Mouse (Mus musculus) MN1 (cell line): ENCODE data around the gene Gpr137.

ENCODE experiments used
- DNase-seq: peaks from one replicate; pipeline ENCODE4 v3.0.0-alpha.2; 2016; ENCODE audit warnings: low spot score

Gene Gpr137

DNA sequence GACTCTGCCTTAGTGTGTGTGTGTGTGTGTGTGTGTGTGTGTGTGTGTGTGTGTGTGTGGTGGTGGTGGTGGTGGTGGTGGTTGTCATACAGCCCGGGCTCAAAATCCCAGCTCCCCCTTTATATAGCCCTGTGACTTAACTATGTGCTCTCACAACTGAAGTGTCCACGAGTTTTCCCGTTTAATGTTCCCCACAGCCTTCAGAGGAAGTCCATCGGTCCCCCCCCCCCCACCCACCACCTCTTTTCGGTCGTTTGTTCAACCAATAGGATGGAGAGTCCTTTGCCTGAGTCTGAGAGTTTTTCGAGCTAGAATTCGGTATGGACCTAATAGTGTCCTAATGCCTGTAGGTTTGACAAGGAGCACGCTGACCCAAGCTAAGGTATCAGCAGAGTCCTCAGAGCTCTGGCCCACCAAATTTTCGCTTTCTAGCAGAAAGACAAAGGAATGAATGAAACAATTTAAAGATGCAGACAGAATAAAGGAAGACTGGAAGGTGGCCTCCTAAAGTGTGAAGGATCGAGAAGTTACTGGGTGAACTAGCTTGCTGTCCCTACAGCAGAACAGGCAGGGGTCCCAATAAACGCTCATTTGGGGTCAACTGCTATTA, 31.4 kb upstream of the Gpr137 start:
- DNase-seq, result no peak

GRCm38 (mm10) chr19:6972247-6972917, 30.1 kb upstream of the Gpr137 start:
- DNase-seq, result no peak

DNA sequence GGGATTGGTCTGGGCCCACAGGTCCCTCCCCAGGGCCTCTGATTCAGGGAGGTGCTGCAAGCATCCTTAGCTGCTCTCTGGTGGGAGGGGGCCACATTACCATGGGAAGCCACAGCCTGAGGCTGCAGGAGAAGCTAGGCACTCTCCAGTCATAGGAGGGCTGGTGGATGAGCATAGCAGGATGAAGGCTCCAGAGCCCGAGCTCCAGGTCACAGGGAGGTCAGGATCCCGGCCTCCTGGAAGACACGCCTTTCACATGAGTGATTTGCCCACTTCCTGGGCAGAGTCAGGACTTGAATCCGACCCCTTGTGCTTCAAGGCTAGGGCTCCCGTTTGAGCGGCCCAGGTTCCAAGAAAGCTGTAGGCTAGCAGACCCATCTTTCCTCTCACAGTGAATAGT, 29.4 kb upstream of the Gpr137 start:
- DNase-seq, result no peak

DNA sequence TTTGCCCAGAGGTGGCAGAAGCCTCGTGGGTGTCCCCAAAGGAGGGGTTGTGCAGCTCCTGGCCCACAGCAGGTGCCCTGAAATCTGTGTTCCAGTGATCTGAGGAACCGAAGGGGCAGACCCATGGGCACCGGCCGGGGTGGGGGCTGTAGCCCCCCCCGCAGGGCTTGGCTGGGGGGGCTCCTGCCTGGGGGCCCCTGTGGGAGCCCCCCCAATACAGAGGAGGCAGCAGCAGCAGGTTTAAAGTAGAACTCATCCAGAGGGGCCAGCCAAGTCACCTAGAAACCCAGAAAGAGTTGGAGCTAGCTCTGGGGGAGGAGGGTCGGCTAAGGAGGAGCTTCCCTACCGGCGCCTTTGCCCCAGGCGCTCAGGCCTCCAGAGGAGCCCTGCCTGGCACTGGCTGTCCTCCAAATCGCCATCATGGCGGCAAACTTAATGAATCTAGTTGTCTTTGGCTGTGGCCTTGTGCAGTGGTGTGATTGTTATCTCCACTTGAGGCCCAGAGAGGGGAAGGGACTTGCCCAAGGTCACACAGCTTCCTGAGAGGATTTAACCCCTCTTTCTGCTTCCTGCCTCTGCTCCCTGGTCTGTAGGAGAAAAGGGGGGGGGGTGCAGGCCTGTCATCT, 28.3 kb upstream of the Gpr137 start:
- DNase-seq, result peak; percentile 64

DNA sequence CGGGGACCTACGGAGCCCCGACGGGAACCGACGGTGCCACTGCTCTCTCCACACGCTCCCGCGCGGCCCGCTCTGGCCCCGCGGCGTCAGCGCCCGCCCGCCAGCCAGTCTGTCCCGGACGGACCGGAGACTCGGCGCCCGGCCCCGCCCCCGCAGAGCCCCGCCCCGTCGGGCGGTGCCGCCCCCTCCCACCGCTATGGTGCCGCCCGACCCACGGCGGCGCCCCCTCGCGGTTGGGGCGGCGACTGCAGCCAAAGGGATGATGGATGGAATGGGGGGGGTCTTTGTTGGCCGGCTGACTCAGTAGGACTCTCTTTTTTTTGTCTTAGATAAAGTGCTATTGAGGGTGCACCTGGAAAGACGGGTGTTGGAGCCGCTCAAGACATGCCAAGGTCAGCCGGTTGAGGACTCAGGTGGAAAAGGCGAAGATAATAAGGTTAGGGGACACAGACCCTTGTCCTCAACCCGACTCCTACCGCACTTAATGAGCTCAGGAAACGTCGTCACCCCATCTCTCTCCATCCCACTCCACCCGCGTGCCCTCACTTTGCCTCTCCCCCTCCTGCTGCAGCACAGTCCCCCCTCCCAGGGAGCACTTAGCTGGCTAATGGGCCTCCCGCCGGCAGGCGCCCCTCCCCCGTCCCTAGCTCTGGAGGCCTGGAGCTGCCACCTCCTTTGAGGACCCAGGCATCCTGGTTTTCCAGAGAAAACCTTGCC, 27.5 kb upstream of the Gpr137 start:
- peak; percentile 76 for DNase-seq

DNA sequence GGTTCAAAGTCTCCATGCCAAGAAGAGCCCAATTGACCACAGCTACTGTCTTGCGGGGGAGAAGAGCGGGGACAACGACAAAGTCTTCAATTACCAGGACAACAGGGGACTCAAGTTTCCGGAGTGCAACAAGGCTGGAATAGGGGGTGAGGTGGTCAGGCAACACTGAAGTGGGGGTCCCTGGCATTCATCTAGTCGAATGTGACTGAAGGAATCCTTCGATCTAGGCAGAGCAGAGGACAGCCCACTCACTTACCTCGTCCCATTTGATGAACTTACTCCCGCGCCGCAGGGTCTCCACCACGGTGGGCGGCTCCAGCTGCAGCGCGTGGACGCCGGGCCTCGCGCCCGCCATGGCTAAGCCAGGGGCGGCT, 27.0 kb upstream of the Gpr137 start:
- no peak for DNase-seq

- DNase-seq, result no peak
Observed at GRCm38 (mm10) chr19:6968491-6969271, 26.4 kb upstream of the Gpr137 start.

DNA sequence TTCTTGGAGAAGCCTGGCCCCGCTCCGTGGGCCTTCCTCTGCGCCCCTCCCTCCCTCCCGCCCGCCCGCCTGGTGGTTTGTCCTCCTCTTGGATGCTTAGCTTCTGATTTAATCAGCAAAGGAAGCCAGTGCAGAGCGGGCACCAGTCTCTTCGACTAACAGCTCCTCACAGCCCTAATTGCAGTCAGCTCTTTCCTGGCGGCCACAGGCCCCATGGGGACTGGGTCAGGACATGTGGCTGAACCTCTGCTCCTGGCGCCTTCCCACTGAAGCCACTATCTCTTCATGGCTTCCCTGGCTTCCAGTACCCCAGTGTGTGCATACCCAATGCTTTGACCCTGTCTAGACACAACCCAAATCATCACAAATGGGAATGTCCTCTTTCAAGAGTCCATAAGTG, 14.2 kb upstream of the Gpr137 start:
- DNase-seq, result peak; percentile 75

GRCm38 (mm10) chr19:6955424-6955823, 13.1 kb upstream of the Gpr137 start:
- DNase-seq, result no peak

- peak; percentile 47 for DNase-seq
Observed at GRCm38 (mm10) chr19:6954046-6954445, 11.8 kb upstream of the Gpr137 start.

DNA sequence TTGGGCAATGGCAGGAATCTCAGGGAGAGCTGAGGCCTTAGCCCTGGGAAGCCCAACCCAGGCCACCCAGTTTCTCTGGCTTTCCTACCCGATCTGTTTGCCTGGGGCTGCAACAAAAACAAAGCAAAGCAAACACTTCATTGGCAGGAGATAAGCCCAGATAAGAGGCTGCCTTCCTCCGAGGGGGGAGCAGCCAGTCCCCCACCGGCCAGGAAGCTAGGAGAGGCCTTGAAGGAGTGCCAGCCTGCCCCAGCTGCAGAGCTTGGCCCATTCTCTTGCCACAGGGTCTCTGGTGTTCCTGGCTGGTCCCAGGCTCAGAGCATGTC, 10.4 kb upstream of the Gpr137 start:
- no peak for DNase-seq

- DNase-seq, result peak; percentile 74
Observed at GRCm38 (mm10) chr19:6951994-6952711, 9.9 kb upstream of the Gpr137 start.

- DNase-seq, result peak; percentile 92
Observed at GRCm38 (mm10) chr19:6951381-6951968, 9.2 kb upstream of the Gpr137 start.

GRCm38 (mm10) chr19:6950613-6951153, 8.4 kb upstream of the Gpr137 start:
- DNase-seq, result peak; percentile 25

GRCm38 (mm10) chr19:6949951-6950350, 7.7 kb upstream of the Gpr137 start:
- DNase-seq, result no peak

DNA sequence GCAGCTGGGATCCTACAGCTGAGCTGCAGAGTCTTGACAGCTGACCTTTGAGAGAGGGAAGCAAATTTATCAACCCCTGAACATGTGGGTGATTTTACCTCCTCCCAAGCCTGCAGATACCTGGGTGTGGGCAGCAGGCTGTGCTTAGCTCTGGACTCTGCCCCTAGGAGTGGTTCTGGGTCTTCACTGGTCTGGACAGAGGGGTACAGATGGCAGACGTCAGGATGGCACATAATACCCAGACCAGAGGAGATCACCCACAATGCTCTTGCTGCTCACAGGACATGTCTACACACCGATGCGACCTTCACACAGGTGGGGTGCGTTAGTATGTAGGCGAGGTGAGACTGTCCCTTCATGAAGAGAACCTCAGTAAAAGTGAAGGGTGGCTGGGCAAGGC, 7.3 kb upstream of the Gpr137 start:
- DNase-seq, result no peak

DNA sequence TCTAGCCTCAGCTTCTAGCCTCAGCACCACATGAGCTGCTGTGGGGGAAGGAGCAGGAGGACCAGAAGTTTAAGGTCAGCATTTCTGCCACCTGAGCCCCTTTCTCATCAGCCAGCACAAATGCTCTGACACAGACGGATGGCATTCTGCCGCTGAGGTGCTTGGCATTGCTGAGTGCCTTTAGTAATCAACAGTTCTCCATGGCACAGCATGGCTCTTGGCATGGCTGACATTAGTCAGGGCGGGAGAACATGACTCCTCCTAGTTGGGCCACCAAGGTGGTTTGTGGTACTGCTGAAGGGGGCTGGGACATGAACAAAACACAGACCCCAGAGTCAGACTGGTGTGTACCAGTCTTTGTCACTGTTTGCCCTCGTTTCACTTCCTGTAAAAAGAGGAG, 5.9 kb upstream of the Gpr137 start:
- no peak for DNase-seq

GRCm38 (mm10) chr19:6947742-6948141, 5.5 kb upstream of the Gpr137 start:
- DNase-seq, result no peak

- DNase-seq, result no peak
Observed at GRCm38 (mm10) chr19:6943709-6944108, 1.4 kb upstream of the Gpr137 start.

DNA sequence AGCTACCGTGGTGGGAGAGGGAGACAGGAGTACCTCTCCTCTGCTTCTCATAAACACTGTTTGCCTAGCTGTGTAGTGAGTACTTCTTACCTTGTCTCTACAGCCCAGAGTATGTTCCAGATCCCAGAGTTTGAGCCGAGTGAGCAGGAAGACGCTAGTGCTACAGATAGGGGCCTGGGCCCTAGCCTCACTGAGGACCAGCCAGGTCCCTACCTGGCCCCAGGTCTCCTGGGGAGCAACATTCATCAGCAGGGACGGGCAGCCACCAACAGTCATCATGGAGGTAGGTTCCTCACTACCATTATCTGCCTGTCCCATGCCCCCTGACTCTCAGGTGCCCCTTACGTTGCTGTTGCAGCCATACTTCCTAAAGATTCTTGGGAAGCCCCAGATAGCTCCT, 484 bp upstream of the Gpr137 start:
- no peak for DNase-seq
